Mouse (Mus musculus) right cerebral cortex, postnatal 10 days (tissue): ENCODE measurements around the gene Sapcd1.

Experiments
- DNase-seq, 2 experiments: peaks; one replicate each; pipeline ENCODE4 v3.0.0; 2021; ENCODE audit warnings: low spot score in 2 of 2

The Sapcd1 gene

DNA sequence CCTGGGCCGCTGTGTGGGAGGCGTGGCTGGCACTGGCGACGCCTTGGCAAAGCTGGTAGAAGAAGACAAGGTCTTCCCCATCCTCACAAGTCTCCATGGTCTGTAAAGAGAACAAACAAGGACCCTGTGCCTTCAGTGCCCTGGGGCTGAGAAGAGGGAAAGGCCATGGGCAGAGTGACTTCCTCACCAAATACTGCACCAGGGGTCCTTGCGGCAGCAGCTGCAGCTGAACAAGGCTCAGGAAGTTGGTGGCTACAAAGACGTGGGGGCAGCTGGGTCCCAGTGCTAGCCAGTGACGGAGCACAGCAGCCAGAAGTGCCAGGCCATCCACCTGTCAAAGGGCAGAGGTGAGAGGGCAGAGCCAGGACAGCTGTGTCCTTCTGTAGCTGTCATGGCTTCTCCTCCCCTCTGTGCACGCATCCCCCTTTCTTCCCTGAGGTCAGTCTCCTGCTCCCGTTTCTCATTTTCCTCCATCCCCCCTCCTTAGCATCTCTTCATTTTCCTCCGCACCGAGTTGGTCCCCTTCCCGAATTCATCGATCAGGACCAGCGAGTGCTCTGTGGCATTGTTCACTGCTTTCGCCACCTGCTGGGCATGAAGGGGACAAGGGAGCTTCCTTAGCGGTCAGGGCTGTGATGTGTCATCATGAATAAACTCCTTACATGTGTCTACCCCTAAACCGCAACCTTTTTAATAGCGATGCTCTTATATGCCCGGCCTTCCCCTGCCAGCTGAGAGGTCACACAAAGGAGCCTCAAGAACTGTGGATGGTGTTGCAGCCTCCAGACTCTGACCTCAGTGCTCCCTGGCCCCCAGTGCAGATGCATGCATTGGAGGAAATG, 2.1 kb upstream of the Sapcd1 start:
- DNase-seq: peak in 1 of 2 experiments; percentile 36

DNA sequence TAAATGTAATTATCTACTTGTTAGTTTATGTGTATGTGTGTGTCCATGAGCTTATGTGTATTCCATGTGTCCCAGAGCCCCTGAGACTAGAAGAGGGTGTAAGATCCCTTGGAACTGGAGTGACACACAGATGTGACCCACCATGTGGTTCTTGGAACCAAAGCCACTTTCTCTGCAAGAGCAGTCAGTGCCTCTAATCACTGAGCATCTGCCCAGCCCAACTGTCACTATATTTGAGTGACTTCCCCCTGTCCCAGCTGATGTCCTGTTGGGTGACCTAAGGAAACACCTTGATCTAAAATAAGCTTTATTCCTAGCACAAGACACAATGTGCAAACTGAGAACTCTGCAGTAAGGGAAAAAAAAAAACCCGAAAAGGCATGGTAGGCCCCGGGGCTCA, 499 bp upstream of the Sapcd1 start:
- DNase-seq: no peak

DNA sequence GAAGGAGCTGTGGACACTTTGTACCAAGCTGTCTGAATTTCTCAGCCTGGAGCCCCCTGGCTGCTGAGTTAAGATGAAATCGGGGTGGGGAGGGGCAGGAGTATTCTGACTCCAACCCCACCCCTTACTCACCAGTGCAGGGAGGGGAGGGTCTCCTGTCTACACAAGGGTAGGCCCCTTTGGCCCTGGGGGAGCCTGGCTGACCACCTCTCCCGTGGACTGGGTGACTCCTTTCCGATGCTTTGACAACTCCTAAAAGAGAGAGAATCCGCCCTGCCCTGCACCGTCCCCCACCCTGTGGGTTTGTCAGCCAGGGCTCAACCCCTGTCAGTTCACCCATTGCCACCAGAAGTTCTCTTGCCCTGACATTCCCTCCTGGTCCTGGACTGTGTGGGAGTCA, 1.6 kb downstream of the Sapcd1 start:
- DNase-seq: no peak

DNA sequence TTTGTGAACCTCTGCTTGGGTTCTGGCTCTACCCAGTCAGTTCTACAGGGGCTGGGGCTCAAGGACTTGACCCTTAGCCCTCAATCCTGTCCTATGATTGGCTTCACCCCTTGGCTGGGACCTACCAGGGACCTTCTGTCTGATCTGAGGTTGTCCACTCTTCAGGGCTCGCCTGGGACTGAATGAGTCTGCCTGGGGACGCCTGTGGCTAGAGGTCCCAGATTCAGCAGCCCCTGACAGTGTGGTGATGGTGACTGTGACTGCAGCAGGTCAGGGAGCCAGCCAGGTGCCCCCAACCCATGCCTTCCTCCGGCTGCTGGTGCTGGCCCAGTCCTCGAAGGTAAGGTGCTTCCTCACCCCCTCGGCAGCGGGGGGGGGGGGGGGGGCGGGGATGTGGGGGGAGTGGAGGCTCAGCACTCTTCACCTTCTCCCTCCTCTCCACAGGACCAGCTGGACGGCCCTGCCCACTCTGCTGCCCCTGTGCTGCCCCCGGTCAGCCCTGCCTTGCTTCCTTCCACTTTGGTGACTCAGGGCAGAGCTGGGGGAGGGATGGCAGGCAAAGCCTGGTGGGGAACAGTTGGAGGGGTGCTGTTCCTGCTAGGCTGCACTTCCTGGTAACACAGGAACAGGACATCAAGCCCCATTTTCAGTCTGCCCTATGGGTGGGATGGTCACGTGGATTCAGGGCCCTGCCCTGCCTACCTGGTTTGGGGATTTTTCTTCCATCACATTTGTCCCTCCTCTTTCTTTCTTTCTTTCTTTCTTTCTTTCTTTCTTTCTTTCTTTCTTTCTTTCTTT, 2.9 kb downstream of the Sapcd1 start:
- DNase-seq: peak; percentile 29 to 36

DNA sequence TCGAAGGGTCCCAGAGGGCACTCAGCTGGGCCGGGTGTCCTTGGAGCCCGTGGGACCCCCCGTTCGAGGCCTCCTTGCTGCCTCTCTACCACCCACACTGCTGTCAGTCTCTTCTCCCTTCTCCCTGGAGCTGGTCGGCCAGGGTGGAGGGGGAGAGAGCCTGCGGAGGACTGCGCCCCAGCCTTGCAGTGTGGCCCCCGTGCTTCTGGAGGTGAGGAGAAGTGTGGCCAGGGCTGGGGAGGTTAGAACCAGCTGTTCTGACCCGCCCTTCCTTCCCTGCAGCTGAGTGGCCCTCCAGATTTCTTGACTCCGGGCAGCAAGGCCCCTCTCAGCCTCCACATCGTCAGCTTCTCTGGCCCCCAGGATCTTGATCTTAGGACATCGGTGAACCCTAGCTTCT, 3.6 kb downstream of the Sapcd1 start:
- DNase-seq: no peak

DNA sequence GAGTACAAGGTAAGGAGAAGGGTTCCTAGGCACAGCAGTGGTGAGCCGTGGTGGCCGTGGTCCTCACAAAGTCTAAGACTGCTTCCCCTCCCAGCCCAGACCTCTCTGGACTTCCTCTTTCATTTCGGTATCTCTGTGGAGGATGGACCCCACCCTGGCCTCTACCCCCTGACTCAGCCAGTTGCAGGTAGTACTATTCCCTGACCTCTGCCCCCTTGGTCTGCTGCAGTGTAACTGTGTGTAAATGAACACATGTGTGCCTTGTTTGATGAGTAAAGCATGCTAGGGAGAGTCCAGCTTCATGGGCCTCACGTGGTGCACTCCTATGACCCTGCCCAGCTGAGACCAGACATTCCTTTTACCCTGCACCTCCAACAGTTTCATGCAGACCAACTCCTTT, 4.1 kb downstream of the Sapcd1 start:
- peak; percentile 18 to 36 for DNase-seq

DNA sequence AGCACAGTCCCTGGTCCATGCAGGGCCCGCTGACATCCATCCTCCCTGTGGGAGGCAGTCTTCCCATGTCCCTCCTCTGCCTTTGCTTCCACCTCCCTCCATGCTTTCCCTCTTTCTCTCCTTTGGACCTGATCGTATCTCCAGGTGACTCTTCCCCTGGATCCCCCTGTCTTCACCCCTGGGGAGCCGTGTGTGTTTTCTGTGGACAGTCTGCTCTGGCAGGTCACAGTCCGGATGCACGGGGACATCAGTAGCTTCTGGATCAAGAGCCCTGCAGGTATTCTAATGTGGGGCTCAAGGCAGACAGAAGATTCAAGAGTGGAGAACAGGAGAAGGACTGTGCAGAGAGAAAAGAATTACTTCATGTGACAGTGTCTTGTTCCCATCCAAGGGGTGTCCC, 4.6 kb downstream of the Sapcd1 start:
- DNase-seq: no peak

DNA sequence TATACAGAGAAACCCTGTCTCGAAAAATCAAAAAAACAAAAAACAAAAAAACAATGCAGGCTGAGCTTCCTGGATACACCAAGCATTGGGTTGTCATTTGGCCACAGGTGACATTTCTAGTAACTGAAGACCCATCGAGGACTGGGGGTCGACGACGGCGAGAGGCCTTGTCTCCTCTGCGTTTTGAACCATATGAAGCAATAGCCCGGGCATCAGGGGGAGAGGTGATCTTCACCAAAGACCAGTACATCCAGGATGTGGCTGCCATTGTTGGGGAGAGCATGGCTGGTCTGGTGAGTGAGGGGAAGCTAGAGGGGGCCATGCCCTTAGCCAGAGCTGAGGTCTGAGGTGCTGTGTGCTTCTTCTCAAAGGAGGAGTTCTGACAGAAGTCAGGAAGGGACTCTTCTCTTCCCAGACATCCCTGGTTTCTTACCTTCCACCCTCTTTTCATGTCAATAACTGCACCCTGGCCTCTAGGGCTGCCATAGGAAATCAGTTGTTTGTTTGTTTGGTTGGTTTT, 5.2 kb downstream of the Sapcd1 start:
- DNase-seq: peak in 1 of 2 experiments; percentile 15

DNA sequence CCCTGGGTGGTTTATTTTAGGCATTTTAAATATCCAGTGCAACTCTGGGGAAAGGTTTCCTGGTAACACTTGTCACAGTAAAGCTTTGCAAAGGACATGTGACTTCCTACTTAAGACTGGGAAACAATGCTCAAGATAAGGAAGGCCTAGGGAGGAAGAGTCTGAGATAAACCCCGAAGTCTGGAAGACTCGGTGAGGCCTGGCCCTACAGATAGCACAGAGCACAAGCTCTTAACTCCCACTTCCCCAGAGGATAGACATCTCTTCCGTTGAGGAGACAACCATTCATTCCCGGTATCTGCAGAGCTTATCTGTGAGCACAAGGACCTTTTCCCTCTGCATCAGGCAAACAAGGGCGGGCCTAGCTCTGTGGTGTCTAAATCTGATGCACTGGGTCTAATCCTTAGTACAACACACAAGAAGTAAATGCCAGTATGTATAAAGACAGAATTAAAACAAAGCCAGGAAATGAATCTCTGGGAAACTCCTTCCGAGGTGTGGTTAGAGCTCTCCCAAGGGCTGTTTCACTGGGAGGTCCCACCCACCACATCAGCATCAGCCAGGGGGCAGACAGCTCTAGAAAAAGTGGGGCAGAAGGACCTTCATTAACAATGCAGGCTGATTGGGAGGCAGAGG, 5.9 kb downstream of the Sapcd1 start:
- DNase-seq: no peak

DNA sequence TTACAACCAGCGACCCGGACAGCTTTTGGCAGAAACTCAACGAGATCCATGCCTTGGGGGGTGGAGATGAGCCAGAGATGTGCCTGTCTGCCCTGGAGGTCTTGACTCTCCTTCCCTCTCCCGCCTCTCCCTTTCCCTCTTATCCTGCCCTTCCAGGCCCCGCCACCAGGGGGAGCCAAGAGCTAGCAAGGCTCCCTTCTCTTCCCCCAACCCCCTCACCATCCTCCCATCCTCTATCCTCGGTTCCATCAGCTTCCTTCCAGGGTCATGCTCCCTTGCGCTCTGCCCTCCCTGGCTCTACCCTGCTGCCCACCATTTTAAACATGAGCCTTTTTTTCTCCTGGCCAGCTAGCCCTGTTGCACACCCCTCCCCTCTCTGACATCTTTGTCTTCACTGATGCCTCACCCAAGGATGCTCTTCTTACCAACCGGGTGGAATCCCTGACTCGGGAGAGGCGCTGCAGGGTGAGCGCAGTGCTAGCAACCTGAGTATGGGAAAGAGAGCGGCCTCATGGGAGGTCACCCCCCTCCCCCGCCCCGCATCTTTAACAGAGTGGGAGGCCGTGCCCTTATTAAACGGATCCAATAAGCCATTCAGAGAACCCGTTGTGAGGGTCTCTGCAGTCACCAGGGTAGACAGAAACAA, 6.5 kb downstream of the Sapcd1 start:
- DNase-seq: peak; percentile 80 to 84

DNA sequence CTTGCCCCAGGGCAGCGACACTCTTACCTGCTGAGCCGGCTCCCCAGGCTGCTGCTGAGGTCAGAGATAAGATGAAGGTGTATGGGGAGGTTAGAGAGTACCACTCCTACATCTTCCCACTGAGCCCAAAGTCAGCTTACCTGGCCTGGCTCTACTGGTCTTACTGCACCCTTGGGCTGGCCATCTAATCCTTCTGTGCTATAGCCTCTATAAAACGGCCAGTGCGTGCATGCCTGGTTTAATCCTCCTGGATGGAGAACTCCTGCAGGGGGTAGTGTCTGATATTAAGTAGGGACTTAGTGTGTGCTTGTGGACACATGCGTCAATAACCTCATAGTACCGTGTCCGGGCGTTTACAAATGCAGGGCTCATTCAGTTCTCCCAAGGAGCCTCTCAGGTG, 7.3 kb downstream of the Sapcd1 start:
- no peak for DNase-seq

DNA sequence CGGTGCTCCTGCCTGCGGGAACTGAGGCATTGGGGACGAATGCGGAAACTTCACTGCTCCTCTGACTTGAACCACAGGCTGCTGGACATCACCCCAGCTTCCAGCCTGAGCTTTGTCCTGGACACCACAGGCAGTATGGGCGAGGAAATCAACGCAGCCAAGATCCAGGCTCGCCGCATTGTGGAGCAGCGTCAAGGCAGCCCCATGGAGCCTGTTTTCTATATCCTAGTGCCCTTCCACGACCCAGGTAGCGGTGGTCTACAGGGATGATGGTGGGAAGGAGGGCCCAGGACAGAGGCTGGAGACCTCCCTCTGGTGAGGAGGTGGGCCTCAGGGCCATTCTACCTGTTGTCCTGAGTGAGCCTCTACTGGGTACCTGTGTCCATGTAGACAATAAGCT, 7.9 kb downstream of the Sapcd1 start:
- peak in 1 of 2 experiments; percentile 17 for DNase-seq

DNA sequence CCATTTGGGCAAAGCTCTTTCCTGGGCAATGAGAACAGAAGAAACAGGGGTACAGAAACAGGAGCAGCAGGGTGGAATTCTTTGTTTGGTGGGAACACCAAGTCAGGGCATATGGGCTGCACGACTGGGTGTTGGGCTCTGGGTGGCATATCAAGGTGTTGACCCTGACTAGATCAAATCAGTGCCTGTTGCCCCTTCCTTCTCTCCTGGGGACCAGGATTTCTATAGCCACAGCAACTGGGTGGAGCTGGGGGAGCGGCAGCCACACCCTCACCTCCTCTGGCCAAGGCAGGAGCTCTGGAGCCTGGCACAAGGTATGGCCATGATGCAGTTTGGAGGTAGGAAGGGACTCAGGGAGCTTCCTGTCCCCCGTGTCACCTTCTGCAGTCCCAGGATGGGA, 9.6 kb downstream of the Sapcd1 start:
- no peak for DNase-seq

DNA sequence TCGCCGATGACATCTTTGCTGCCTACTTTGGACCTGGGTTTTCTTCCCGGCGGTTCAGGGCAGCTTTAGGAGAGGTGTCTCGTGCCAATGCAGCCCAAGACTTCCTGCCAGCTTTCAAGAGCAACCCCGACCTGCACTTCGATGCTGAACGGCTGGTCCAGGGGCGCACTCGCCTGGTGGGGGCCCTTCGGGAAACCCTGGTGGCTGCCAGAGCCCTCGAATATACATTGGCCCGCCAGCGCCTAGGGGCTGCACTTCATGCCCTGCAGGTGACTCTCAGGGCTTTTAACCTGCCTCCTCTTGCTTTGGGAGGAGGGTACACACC, 10.1 kb downstream of the Sapcd1 start:
- DNase-seq: no peak

DNA sequence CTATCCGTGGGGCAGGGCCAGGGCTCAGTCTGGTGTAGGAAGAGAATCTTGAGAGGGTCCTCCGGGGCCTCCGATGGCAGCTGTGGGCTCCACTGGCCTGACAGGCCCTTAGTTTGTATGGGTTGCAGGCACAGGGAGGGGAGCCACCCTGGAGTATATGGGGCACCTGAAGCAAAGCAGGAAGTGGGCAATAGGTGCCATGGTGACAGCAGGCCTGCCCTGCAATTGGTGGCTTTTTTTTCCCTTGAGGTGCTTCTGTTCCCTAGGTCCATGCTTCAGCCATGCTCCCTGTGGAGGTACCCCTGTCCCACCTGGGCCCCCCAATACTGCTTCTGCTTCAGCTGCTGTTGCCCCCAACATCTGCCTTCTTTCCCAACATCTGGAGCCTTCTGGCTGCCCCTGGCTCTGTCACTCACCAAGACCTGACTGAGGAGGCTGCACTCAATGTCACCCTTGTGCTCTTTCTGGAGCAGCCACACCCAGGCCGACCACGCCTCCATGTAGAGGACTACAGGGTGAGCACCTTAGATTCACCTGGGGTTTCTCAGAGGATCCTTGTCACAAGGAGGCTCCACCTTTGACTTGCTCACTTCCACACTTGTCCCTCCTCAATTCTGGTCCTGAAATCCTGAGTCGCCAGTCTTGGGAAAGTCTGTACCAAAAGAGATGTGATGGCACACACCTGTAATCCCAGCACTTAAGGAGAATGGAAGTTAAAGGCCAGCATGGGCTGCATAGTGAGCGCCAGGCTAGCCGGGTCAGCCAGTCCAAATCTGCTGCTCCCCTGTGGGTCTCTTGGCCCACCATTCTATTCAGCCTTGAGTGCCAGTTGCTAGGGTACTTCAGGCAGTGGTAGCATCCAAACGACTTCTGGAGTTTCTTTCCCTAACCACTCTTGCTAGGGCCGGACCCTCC, 10.8 kb downstream of the Sapcd1 start:
- no peak for DNase-seq

DNA sequence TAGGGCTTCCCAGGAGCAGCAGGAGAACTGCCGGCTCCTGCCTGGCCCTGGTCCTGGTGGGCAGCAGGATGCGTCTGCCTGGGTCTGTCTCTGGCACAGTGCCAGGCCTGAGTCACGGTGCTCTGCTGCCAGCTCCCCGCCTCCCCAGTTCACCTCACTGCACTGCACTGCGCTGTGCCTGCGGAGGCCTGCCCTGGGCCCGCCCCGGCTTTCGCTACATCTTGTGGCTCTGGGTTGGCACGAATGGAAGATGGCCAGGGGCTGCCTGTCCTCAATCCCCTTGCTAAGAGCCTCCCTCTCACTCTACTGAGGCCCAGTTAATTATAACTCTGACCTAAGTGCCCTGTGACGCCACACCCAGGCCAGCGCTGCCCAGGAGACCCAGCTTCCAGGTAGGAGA, 11.4 kb downstream of the Sapcd1 start, which contains the start of gene Vwa7:
Gene Vwa7, plus strand, starts transcription at position 204 of the 400 bp plus-strand sequence.
- peak in 1 of 2 experiments; percentile 41 for DNase-seq

DNA sequence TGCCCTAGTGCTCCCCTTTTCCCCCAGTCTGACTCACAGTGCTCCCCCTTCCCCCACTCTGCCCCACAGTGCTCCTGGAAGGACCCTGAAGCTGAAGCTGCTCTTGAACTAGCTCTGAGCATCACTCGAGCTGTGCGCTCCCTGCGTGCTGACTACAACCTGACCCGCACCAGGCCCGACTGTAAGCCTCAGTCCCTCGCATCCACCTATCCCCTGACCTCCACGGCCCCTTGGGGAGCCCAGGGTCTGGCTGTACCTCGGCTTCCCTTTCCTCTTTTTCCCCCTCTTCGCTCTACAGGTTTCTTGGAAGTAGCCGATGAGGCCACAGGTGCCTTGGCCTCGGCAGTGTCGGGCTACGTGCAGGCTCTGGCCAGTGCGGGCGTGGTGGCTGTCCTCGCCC, 12.5 kb downstream of the Sapcd1 start:
- peak in 1 of 2 experiments; percentile 26 for DNase-seq

DNA sequence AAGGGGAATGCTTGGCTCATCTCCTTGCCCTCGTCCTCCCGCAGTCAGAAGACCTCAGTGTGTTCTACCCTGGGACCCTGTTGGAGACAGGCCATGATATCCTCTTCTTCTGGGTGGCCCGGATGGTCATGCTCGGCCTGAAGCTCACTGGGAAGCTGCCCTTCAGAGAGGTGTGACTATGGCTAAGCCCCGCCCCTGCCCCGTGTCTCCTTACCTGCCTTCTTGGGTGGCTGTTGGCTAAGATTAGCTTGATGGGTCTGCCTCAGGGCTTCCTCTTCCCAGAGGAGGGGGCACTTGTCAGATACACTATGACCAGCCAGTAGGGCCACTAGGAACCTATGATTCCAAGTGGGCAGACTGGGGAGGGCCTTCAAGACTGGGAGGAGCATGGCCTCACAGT, 14.6 kb downstream of the Sapcd1 start:
- no peak for DNase-seq

DNA sequence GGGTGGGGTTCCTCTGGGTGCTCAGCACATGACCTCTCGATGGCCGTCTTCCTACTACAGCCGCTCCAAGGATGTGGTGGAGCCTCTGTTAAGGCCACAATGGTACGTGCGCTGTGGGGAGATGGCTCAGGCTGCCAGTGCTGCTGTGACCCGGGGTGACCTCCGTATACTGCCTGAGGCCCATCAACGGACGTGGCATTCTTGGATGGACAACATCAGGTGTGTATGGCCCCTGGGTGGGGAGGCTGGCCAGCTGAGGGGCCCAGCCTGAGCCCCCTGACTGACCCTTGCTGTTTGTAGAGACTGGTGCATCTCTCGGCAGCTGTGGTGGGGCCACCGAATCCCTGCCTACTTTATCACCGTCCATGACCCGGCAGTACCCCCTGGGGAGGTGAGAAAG, 15.4 kb downstream of the Sapcd1 start:
- DNase-seq: no peak

DNA sequence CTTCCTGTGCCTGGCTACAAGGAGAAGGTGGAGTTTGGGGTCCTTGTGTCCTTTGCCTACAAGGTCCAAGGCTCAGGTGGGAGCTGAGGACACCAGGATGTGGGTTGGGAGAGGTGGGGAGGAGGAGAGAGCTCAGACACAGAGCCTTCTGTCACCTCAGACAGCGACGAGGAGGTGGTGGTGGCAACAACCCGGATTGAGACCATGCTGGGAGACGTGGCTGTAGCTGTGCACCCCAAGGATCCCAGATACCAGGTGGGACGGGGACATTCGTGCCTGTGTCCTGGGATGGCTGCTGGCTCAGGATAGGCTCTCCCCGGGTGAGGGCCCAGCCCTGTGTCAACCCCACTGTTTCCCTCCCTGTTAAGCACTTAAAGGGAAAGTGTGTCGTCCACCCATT, 16.4 kb downstream of the Sapcd1 start:
- no peak for DNase-seq

DNA sequence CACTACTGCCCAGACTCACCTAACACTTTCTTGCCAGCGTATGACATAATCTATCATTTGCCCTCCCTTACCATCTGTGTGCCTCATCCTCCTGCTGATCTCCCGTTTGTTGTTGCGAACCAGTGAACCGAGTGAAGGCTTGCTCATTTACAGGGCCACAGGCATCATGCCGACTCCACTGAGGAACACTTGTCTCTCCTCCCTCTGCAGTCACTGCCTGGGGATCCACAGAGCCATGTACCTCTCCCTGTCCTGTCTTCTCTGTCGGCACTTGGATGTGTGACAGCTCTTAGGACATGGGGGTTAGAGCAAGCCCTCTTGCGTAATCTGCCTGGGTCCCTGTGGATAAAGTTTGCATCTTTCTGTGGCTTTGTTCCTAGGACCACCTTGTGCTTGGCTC, 18.2 kb downstream of the Sapcd1 start:
- DNase-seq: no peak
